Mouse (Mus musculus) brown adipose tissue, adult 24 weeks (tissue): ENCODE measurements at regions not wholly inside any gene's neighbourhood (a gene's known extent, or its start where the extent isn't known, plus 50 kb on each side); places are given as distances from the start of the nearest gene placed in this dataset.

ENCODE experiments used
- H3K27ac ChIP-seq: fragments of 200-500 bp; replicated peaks from 2 replicates; pipeline ENCODE4 v1.5.1; 2012; ENCODE audit warnings: low read depth, mild to moderate bottlenecking, low read length
- H3K4me1 ChIP-seq: fragments of 200-500 bp; 2 replicates; pipeline ENCODE4 v1.6.1; 2012; ENCODE audit warnings: low read length, mixed read lengths; ENCODE audit not compliant: control insufficient read depth, insufficient read depth, insufficient read length
- H3K4me3 ChIP-seq: fragments of 200-500 bp; 2 replicates; pipeline ENCODE4 v1.5.1; 2012; ENCODE audit warnings: low read depth, mild to moderate bottlenecking, low read length, moderate library complexity; ENCODE audit not compliant: insufficient read depth

DNA sequence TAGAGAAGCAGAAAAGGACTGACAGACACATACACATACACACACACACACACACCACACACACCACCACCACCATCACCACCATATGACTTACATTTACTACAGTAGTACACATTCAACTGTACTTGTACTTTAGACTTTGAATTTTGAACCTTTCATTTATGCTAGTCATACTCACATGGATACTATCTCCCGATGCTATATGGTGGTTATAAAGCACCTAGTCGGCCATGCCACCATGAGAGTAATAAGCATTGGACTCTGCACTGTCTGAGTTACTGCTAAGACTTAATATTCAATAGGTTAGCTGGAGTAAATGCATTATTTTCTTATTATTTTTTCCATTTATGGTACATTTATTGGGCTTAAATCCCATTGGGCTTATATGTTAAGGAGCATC is 488.0 kb upstream of the Cdh11 start:
- Histone ChIP-seq H3K27ac (no peak overlapping the region), H3K4me1 (no peaks in the 10 kb centered on the region), H3K4me3 (no peak overlapping the region)

DNA sequence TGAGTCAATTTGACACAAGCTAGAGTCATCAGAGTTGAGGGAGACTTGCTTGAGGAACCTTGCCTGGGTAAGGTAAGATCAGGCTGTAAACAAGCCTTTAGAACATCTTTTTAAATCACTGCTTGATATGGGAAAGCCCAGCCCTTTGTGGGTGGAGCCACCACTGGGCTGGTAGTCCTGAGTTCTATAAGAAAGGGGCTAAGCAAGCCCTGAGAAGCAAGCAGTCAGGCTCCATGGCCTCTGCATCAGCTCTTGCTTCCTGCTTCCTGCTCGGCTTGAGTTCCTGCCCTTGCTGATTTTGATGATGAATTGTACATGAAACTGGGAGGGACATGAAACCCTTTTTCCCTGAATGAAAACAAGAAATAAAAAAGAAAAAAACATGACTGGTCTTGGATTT is 496.4 kb upstream of the Cdh11 start:
- Histone ChIP-seq H3K4me3 (no peak overlapping the region), H3K27ac (no peak overlapping the region), H3K4me1 (no peaks in the 10 kb centered on the region)

- Histone ChIP-seq H3K4me1 (no peaks in the 10 kb centered on the region), H3K4me3 (no peak overlapping the region), H3K27ac (no peak overlapping the region)
Observed at GRCm38 (mm10) chr8:103288561-103288974, 503.1 kb upstream of the Cdh11 start.

- Histone ChIP-seq H3K27ac (no peak overlapping the region), H3K4me3 (no peak overlapping the region), H3K4me1 (no peaks in the 10 kb centered on the region)
Observed at GRCm38 (mm10) chr8:103292896-103293295, 507.5 kb upstream of the Cdh11 start.

- Histone ChIP-seq H3K4me3 (no peak overlapping the region), H3K4me1 (no peaks in the 10 kb centered on the region), H3K27ac (no peak overlapping the region)
Observed at GRCm38 (mm10) chr8:103306476-103307183, 521.2 kb upstream of the Cdh11 start.

GRCm38 (mm10) chr8:103313576-103313975 is 528.1 kb upstream of the Cdh11 start:
- Histone ChIP-seq H3K27ac (no peak overlapping the region), H3K4me1 (peaks cover 3% of the 10 kb centered on the region; the same call in 1 of the 2 replicates), H3K4me3 (no peak overlapping the region)

GRCm38 (mm10) chr8:103314279-103315022 is 529.0 kb upstream of the Cdh11 start:
- Histone ChIP-seq H3K27ac (no peak overlapping the region), H3K4me3 (no peak overlapping the region), H3K4me1 (peaks cover 3% of the 10 kb centered on the region; the same call in 1 of the 2 replicates)

DNA sequence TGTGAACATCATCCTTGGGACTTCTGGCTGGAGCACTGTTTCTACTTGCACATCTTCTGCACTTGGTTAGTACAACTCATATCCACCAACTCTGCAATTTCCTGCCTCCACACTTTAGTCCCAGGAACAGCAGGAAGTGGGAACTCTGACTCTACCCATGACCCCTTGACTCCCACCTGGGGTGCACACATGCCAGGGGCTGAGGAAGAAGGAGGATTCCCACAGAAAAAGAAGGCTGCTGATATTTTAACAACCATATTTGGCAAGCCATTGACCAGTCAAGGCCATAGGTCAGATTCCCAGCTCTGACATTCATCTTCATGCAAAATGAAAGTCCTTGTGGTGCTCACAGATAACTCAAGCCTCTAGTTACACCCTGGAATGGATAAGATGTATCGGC is 530.3 kb upstream of the Cdh11 start:
- Histone ChIP-seq H3K4me1 (peaks cover 3% of the 10 kb centered on the region; the same call in 1 of the 2 replicates), H3K27ac (no peak overlapping the region), H3K4me3 (no peak overlapping the region)

- no peak overlapping the region for H3K4me3 ChIP-seq
- peaks cover 3% of the 10 kb centered on the region; the same call in 1 of the 2 replicates for H3K4me1 ChIP-seq
- no peak overlapping the region for H3K27ac ChIP-seq
Observed at GRCm38 (mm10) chr8:103316691-103317091, 531.2 kb upstream of the Cdh11 start.

GRCm38 (mm10) chr8:103317149-103317725 is 531.8 kb upstream of the Cdh11 start:
- H3K27ac ChIP-seq: no peak overlapping the region
- H3K4me3 ChIP-seq: no peak overlapping the region

DNA sequence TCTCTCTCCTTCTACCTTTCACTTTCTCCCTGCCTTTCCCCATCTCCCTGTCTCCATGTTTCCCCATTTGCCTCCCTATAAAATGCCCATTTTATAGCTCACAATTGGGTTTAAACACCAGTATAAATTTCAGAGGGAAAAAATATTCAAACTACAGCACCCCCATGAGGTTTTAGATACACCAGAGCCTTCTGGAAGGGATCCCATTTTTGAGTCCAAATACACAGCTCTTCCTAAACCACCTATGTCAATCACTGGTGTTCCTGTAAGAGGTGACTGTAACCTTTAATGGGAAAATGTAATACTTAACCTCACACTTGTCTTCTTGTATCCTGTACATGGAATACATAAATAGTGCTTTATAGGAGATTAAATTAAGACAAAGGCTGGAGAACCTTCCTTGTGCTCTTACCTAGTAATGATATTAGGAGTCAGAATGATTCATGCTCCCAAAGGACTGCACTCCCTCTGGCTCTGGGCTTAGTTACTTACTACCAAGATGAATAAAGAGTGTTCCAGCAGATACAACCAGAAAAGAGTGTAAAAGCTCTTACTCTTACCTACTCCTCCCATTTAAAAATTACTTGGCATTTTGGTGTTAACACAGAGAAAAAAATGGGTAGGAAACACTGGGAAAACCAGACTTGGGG is 538.7 kb upstream of the Cdh11 start:
- H3K27ac ChIP-seq: no peak overlapping the region
- no peak overlapping the region for H3K4me3 ChIP-seq
- no peaks in the 10 kb centered on the region for H3K4me1 ChIP-seq

More at GRCm38 (mm10) chr8:103317149-103317725, 531.8 kb upstream of the Cdh11 start:
- peaks cover 3% of the 10 kb centered on the region; the same call in 1 of the 2 replicates for H3K4me1 ChIP-seq

DNA sequence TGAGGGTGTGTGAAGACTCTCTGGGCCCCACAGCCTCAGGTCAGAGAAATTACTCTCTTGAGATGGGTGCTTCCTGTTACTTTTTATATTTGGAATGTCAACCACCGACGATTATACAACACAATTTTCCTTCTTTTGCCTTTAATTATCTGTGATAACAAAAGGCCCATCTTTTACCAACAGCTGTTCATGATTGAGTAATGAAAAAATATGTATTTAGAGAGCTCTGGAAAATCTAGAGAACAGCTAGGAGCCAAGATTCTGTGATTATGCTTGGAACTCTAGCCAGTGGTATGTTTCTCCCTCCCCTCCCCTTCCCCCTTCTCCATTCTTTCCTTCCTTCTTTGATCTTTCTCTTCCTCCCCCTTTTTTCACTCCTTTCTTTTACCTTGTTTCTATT is 546.0 kb upstream of the Cdh11 start:
- H3K27ac ChIP-seq: no peak overlapping the region
- no peak overlapping the region for H3K4me3 ChIP-seq
- H3K4me1 ChIP-seq: no peaks in the 10 kb centered on the region

DNA sequence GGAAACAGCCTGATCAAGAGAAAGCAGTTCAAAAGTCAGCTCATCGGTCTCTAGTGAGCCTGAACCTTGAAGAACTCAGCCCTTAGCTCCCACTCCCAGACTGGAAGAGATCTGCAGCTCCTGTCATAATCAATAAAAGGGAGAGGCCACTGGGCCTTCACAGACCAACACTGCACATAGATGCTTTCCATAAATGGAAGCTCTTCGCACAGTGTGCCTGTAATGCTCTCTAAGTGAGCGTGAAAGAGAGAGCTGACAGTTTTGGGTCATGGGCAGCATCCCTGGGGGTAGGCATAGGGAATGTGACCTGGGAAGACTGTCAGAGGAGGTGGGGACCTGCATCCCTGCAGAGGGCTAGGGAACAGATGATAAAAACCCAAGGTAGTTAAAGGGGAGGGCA is 551.9 kb upstream of the Cdh11 start:
- Histone ChIP-seq H3K4me3 (no peak overlapping the region), H3K27ac (no peak overlapping the region), H3K4me1 (no peaks in the 10 kb centered on the region)

- H3K4me3 ChIP-seq: no peak overlapping the region
- H3K27ac ChIP-seq: no peak overlapping the region
Observed at GRCm38 (mm10) chr8:103339042-103339441, 553.6 kb upstream of the Cdh11 start.

DNA sequence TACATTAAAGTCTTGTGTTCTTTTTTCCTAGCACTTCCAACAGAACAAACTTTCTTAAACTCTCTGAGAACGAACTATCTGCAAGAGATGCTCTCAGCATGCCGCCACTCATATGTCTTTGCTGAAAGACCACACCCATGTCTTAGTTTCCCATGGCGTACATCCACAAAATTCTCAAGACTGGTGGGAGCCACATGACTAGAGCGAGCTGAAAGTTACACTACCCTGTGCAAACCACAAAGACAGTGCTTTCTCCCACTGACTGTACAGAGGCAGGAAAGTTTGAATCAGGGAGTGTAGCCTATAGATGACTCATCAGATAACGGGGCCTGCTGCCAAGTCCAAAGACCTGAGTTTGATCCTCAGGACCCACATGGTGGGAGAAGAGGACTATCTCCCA is 554.5 kb upstream of the Cdh11 start:
- Histone ChIP-seq H3K4me1 (no peaks in the 10 kb centered on the region), H3K27ac (no peak overlapping the region), H3K4me3 (no peak overlapping the region)

More at GRCm38 (mm10) chr8:103339042-103339441, 553.6 kb upstream of the Cdh11 start:
- H3K4me1 ChIP-seq: no peaks in the 10 kb centered on the region
